Mouse (Mus musculus): ENCODE data around the gene Kdm4b. TPM values are rescaled to one million over a fixed set of nuclear protein-coding genes. Genes with fewer than 3 reads are reported as not detected.

Kdm4b gene
- polyA plus RNA-seq, 1 experiment from 2014 or later, result 13.5 TPM

DNA sequence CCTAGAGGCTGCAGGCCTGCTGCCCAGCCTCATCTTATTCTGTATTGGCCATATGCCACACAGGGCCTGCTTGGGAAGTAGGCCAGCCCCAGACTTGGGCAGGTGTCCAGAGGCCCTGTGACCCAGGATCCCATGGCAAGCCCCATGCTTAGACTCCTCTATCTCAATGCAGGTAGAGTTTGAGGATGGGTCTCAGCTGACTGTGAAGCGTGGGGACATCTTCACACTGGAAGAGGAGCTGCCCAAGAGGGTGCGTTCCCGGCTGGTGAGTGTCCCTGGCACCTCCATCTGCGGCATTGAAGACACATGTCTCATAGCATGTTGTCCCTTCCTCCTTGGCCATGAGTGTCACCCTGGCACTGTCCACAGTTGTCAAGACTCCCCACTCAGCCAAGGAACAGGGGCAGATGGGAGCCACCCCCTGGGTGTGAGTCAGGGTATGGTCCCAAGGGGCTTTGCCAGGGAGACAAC is 75.2 kb downstream of the Kdm4b start:
- no peak for DNase-seq (ENCODE audit: low spot score)
- no peak overlapping the region for H3K4me2 ChIP-seq (replicated peaks; ENCODE audit: low read depth)
- no peak overlapping the region for H3K27ac ChIP-seq (replicated peaks)
- H3K9ac ChIP-seq (ENCODE audit: low read length), result no peak overlapping the region
- H3K27me3 ChIP-seq (ENCODE audit: control insufficient read depth, insufficient read depth, low read length), result no peaks in the 10 kb centered on the region
- peaks cover 60% of the 10 kb centered on the region for H3K36me3 ChIP-seq (ENCODE audit: control insufficient read depth, insufficient read depth, low read length)
- 93% methylated on average over 4 of the region's 4 CpGs for WGBS
- TF ChIP-seq CTCF (IDR thresholded peaks at IDR 0.05; ENCODE audit: low read depth) (no peak), EP300 (optimal IDR thresholded peaks at IDR 0.05) (no peak)
- H3K4me1 ChIP-seq (replicated peaks; ENCODE audit: control insufficient read depth, insufficient read depth), result no peaks in the 10 kb centered on the region
- no peak overlapping the region for H3K4me3 ChIP-seq (ENCODE audit: low read depth, low read length)
- H3K9me3 ChIP-seq (ENCODE audit: control insufficient read depth, low read length), result no peaks in the 10 kb centered on the region
- ATAC-seq (ENCODE audit: low FRiP score, low TSS enrichment), result no peak

DNA sequence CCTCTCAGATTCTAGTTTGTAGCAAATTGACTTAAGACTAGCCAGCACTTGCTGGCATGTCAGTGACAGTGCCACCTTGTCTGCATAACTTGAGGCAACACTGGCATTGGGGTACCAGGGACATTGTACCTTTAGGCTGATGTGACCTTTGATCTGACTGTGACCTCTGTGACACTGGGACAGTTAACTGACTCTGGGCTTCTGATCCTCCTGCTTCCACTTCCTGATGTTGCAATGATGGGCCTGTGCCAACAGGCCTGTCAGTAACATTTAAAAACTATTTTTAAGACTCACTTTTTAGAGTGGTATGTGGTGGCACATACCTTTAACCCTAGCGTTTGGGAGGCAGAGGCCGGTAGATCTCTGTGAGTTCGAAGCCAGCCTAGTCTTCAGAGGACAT is 79.5 kb downstream of the Kdm4b start:
- DNase-seq (ENCODE audit: low spot score), result no peak
- Histone ChIP-seq H3K36me3 (ENCODE audit: control insufficient read depth, insufficient read depth, low read length) (peaks cover 30% of the 10 kb centered on the region), H3K4me1 (replicated peaks; ENCODE audit: control insufficient read depth, insufficient read depth) (no peaks in the 10 kb centered on the region; the same call in 1 of the 2 replicates), H3K4me3 (ENCODE audit: low read depth, low read length) (no peak overlapping the region), H3K9me3 (ENCODE audit: control insufficient read depth, low read length) (no peaks in the 10 kb centered on the region), H3K27me3 (ENCODE audit: control insufficient read depth, insufficient read depth, low read length) (no peaks in the 10 kb centered on the region), H3K9ac (ENCODE audit: low read length) (no peak overlapping the region), H3K4me2 (replicated peaks; ENCODE audit: low read depth) (no peak overlapping the region), H3K27ac (replicated peaks) (no peak overlapping the region)
- ATAC-seq (ENCODE audit: low FRiP score, low TSS enrichment), result no peak
- TF ChIP-seq EP300 (optimal IDR thresholded peaks at IDR 0.05) (no peak), CTCF (IDR thresholded peaks at IDR 0.05; ENCODE audit: low read depth) (no peak)
- 85% methylated on average over 3 of the region's 3 CpGs for WGBS

DNA sequence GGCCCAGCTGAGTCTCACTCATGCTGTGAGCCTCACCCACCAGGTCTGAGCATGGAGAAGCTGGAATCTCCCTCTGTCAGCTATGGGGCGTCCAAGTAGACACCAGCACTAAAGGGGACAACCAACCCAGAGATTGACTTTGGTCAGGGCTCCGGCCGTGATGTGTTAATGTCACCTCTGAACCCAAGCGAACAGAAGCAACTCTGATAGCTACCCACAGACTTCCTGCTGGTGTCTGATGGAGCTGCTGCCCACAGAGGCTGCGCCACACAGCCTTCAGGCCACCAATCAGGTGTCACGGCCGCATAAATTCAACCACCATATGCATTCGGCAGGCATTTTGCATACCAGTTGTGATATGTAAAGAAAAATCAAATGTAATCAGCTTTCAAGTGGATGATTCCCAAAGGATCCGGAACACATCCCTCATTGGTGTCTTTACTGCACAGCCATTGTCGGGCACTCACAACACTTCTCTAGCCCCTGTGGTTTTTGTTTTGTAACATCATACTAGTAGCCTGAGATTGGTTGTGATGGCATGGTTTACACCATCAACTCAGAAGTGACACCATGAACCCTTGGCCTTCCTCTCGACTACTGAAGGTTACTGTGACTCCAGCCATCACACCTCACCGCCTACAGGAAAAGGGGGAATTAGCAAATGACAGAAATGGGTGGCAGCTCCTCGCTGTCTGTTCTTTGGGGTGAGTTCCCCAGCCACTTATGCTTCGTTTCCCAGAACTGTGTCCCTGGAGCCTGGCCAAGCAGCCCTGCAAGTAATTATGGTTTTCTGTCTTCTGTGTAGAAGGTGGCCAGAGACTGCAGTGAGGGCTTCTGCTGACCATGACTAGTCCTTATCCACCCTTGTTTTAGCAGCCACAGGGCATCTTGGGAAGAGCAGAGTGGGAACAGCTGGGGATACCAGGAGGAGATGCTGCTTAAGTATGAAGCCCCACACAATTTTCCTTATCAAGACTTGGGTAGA is 80.3 kb downstream of the Kdm4b start:
- H3K9ac ChIP-seq (ENCODE audit: low read length), result no peak overlapping the region
- H3K36me3 ChIP-seq (ENCODE audit: control insufficient read depth, insufficient read depth, low read length), result peaks cover 24% of the 10 kb centered on the region; the same call in 1 of the 2 replicates
- DNase-seq (ENCODE audit: low spot score), result no peak
- no peak overlapping the region for H3K4me3 ChIP-seq (ENCODE audit: low read depth, low read length)
- 75% methylated on average over 14 of the region's 14 CpGs for WGBS
- no peak overlapping the region; the same call in 1 of the 2 replicates for H3K27ac ChIP-seq (replicated peaks)
- no peak overlapping the region for H3K4me2 ChIP-seq (replicated peaks; ENCODE audit: low read depth)
- no peaks in the 10 kb centered on the region for H3K9me3 ChIP-seq (ENCODE audit: control insufficient read depth, low read length)
- no peak for ATAC-seq (ENCODE audit: low FRiP score, low TSS enrichment)
- no peak for TF ChIP-seq CTCF (IDR thresholded peaks at IDR 0.05; ENCODE audit: low read depth)
- TF ChIP-seq EP300 (optimal IDR thresholded peaks at IDR 0.05), result no peak
- H3K4me1 ChIP-seq (replicated peaks; ENCODE audit: control insufficient read depth, insufficient read depth), result no peaks in the 10 kb centered on the region; the same call in 1 of the 2 replicates
- H3K27me3 ChIP-seq (ENCODE audit: control insufficient read depth, insufficient read depth, low read length), result no peaks in the 10 kb centered on the region

DNA sequence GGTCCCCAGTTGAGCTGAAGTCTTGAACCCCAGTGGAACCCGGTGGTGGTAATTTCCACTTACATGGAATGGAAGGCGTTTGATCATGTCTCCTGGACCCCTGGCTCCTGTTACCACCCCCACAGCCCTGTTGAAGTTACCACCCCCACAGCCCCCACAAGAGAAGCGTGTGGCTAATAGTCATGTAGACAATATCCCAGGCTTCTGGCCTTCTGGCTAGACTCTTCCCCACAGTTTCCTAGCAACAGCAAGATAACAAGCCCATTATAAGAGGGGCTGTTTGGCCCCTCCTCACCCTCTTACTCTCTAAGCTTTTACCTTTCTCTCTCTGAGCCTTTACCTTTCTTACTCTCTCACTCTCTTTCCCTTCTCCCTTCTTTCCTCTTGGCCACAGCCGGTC is 81.0 kb downstream of the Kdm4b start:
- DNase-seq (ENCODE audit: low spot score) (no peak), ATAC-seq (ENCODE audit: low FRiP score, low TSS enrichment) (no peak)
- TF ChIP-seq EP300 (optimal IDR thresholded peaks at IDR 0.05), result no peak
- TF ChIP-seq CTCF (IDR thresholded peaks at IDR 0.05; ENCODE audit: low read depth), result no peak
- no peaks in the 10 kb centered on the region; the same call in 1 of the 2 replicates for H3K4me1 ChIP-seq (replicated peaks; ENCODE audit: control insufficient read depth, insufficient read depth)
- no peak overlapping the region for H3K9ac ChIP-seq (ENCODE audit: low read length)
- H3K36me3 ChIP-seq (ENCODE audit: control insufficient read depth, insufficient read depth, low read length), result peaks cover 20% of the 10 kb centered on the region; the same call in 1 of the 2 replicates
- no peaks in the 10 kb centered on the region for H3K27me3 ChIP-seq (ENCODE audit: control insufficient read depth, insufficient read depth, low read length)
- no peaks in the 10 kb centered on the region for H3K9me3 ChIP-seq (ENCODE audit: control insufficient read depth, low read length)
- H3K4me2 ChIP-seq (replicated peaks; ENCODE audit: low read depth), result no peak overlapping the region
- H3K27ac ChIP-seq (replicated peaks), result no peak overlapping the region
- 62% methylated on average over 4 of the region's 4 CpGs for WGBS
- no peak overlapping the region for H3K4me3 ChIP-seq (ENCODE audit: low read depth, low read length)

DNA sequence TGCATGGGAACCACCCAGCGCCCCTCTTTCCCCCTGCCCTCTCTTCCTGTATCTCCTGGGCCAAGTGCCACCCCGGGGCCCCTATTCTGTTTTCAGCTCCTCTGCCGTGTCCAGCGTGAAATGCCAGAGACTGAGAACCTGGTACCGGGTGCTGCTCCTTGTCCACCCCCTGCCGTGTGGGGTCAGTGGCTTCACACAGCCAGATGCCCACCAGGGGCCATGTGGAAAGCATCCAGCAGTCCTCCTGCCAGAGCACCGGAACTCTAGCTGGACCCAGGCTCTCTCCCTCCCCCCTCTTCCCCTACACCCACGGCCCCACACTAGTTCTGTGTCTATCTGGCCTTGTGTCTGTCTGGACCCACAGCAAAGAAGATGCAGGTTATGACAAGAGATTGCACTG is 81.5 kb downstream of the Kdm4b start:
- H3K4me2 ChIP-seq (replicated peaks; ENCODE audit: low read depth), result no peak overlapping the region
- no peak overlapping the region for H3K27ac ChIP-seq (replicated peaks)
- peaks cover 20% of the 10 kb centered on the region for H3K36me3 ChIP-seq (ENCODE audit: control insufficient read depth, insufficient read depth, low read length)
- H3K4me3 ChIP-seq (ENCODE audit: low read depth, low read length), result no peak overlapping the region
- no peak overlapping the region for H3K9ac ChIP-seq (ENCODE audit: low read length)
- WGBS, result 49% methylated on average over 8 of the region's 8 CpGs
- peak; percentile 21 for DNase-seq (ENCODE audit: low spot score)
- no peak for TF ChIP-seq CTCF (IDR thresholded peaks at IDR 0.05; ENCODE audit: low read depth)
- TF ChIP-seq EP300 (optimal IDR thresholded peaks at IDR 0.05), result no peak
- H3K27me3 ChIP-seq (ENCODE audit: control insufficient read depth, insufficient read depth, low read length), result no peaks in the 10 kb centered on the region
- no peak for ATAC-seq (ENCODE audit: low FRiP score, low TSS enrichment)
- H3K9me3 ChIP-seq (ENCODE audit: control insufficient read depth, low read length), result no peaks in the 10 kb centered on the region
- H3K4me1 ChIP-seq (replicated peaks; ENCODE audit: control insufficient read depth, insufficient read depth), result no peaks in the 10 kb centered on the region; the same call in 1 of the 2 replicates
